Mouse (Mus musculus): ENCODE data around the gene Necap1. TPM values are rescaled to one million over a fixed set of nuclear protein-coding genes. Genes with fewer than 3 reads are reported as not detected.
A peak's percentile ranks its signal among the peaks of the same experiment; 100 is the strongest.

The Necap1 gene
- polyA plus RNA-seq, 1 experiment from 2014 or later: 27.6 TPM

DNA sequence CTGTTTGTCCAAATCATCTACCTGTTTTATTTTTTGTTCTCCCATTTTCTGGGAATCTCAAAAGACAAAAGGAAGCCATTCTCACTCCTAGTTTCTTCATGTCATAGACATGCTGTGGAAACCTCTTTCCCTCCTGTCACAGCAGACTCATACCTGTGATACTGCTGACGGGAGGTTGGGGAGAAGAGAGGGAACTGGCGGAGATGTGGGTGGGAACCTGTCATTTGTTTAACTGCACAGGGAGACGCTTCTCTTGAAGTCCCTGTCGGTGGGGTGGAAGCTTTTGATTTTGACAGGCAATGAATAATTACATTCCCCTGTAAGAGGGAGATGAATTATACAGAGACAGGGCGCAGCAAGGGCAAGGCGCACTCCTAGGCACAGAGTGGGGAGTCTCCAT is 30.5 kb upstream of the Necap1 start:
- Histone ChIP-seq H3K27me3 (ENCODE audit: control insufficient read depth, insufficient read depth, low read depth, low read length) (no peaks in the 10 kb centered on the region), H3K4me1 (ENCODE audit: control insufficient read depth, low read depth, low read length) (no peaks in the 10 kb centered on the region), H3K27ac (ENCODE audit: low read length) (no peak overlapping the region), H3K9me3 (replicated peaks; ENCODE audit: control insufficient read depth, low read length) (no peaks in the 10 kb centered on the region), H3K4me2 (ENCODE audit: low read depth, low read length) (no peak overlapping the region), H3K9ac (ENCODE audit: low read depth, low read length) (no peak overlapping the region), H3K4me3 (ENCODE audit: low read depth, low read length) (no peak overlapping the region), H3K36me3 (ENCODE audit: control insufficient read depth, insufficient read depth) (peaks cover 8% of the 10 kb centered on the region)
- WGBS (ENCODE audit: insufficient replicate concordance): 80% methylated on average over 6 of the region's 6 CpGs
- ATAC-seq (ENCODE audit: low read depth): no peak

DNA sequence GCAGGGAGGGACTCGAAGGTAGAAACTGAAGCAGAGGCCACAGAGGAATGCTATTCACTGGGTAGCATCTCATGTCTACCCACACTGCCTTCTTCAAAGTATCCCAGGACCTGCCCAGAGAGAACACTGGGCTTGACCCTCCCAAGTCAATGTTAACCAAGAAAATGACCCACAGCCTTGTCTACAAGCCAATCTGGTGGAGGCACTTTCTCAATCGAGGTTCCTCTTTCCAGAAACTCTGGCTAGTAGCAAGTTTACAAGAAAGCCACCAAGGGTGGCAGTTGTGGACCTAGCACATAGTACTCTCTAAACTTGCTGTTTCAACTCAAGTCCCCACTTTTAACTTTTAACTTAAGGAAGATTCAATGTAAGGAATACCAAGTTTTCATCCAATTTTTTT is 21.6 kb upstream of the Necap1 start:
- WGBS (ENCODE audit: insufficient replicate concordance): 22% methylated on average over 2 of the region's 2 CpGs
- Histone ChIP-seq H3K4me1 (ENCODE audit: control insufficient read depth, low read depth, low read length) (no peaks in the 10 kb centered on the region; the same call in 1 of the 2 replicates), H3K4me2 (ENCODE audit: low read depth, low read length) (no peak overlapping the region), H3K27ac (ENCODE audit: low read length) (no peak overlapping the region), H3K27me3 (ENCODE audit: control insufficient read depth, insufficient read depth, low read depth, low read length) (no peaks in the 10 kb centered on the region), H3K9me3 (replicated peaks; ENCODE audit: control insufficient read depth, low read length) (no peaks in the 10 kb centered on the region), H3K36me3 (ENCODE audit: control insufficient read depth, insufficient read depth) (no peaks in the 10 kb centered on the region), H3K4me3 (ENCODE audit: low read depth, low read length) (no peak overlapping the region), H3K9ac (ENCODE audit: low read depth, low read length) (no peak overlapping the region)
- no peak for ATAC-seq (ENCODE audit: low read depth)

DNA sequence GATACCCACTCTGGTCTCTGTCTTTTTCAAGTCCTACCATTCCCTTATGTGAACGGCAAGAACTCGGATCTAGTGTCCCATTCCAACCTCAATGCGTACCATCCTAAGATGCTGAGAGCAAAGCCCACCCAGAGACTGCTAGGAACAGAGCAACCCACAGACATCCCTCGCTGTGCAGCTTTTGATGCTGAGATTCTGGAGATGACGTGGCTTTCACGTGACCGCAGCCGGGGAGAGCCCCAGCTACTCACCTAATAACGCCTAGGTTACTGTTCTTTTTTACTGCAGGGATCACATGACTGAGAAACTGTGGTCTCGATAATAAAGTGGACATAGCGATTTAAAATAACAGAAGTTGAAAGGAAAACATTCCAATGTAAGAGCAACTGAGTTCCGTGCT is 19.7 kb upstream of the Necap1 start:
- Histone ChIP-seq H3K9me3 (replicated peaks; ENCODE audit: control insufficient read depth, low read length) (no peaks in the 10 kb centered on the region), H3K4me2 (ENCODE audit: low read depth, low read length) (no peak overlapping the region), H3K36me3 (ENCODE audit: control insufficient read depth, insufficient read depth) (no peaks in the 10 kb centered on the region), H3K4me3 (ENCODE audit: low read depth, low read length) (no peak overlapping the region), H3K4me1 (ENCODE audit: control insufficient read depth, low read depth, low read length) (no peaks in the 10 kb centered on the region; the same call in 1 of the 2 replicates), H3K27me3 (ENCODE audit: control insufficient read depth, insufficient read depth, low read depth, low read length) (no peaks in the 10 kb centered on the region), H3K9ac (ENCODE audit: low read depth, low read length) (no peak overlapping the region), H3K27ac (ENCODE audit: low read length) (no peak overlapping the region)
- no peak for ATAC-seq (ENCODE audit: low read depth)
- 68% methylated on average over 12 of the region's 12 CpGs for WGBS (ENCODE audit: insufficient replicate concordance)

DNA sequence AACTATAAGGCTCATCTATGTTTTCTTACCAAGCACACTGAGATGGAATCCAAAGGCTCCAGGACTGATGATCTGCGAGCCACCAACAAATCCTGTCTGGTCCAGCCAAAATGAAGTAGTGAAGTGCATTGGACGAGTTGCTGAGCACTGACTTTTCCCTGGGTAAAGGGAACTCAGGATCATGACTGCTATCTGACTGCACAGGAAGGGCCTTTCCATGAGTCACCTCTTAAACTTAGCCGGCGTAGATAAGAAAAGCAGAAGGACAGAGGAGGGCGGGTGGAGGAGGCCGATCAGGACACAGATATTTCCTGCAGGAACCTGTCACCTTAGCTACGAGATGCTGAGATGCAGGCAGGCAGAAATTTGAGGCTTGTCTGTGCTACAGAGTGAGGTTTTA is 18.3 kb upstream of the Necap1 start, which contains the start of gene C3ar1:
C3ar1 (minus strand) TSS at position 207 of the 400 bp plus-strand sequence.
- Histone ChIP-seq H3K27ac (ENCODE audit: low read length) (no peak within 1 kb of the TSS), H3K27me3 (ENCODE audit: control insufficient read depth, insufficient read depth, low read depth, low read length) (no peaks in the 10 kb centered on the region), H3K4me1 (ENCODE audit: control insufficient read depth, low read depth, low read length) (no peaks in the 10 kb centered on the region; the same call in 1 of the 2 replicates), H3K4me3 (ENCODE audit: low read depth, low read length) (no peak within 1 kb of the TSS), H3K9ac (ENCODE audit: low read depth, low read length) (no peak within 1 kb of the TSS), H3K4me2 (ENCODE audit: low read depth, low read length) (no peak within 1 kb of the TSS), H3K9me3 (replicated peaks; ENCODE audit: control insufficient read depth, low read length) (no peaks in the 10 kb centered on the region), H3K36me3 (ENCODE audit: control insufficient read depth, insufficient read depth) (no peaks in the 10 kb centered on the region)
- ATAC-seq (ENCODE audit: low read depth): no peak
- WGBS (ENCODE audit: insufficient replicate concordance): 17% methylated on average over 7 of the region's 7 CpGs

DNA sequence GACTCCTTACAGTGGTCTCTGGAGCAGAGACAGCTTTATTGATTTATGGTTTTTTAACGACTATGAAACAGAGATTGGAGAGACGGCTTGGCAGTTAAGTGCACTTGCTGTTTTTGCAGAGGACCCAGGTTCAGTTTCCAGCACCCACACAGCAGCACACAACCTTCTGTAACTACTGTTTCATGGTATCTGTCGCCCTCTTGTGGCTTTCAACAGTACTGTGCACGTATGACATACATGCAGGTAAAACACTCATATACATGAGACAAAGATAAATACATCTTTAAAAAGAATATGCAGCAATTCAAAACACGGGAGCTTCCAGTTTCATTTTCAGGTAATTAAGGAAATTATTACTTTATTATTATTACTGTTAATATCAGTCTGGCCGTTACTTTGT is 11.8 kb upstream of the Necap1 start:
- Histone ChIP-seq H3K4me2 (ENCODE audit: low read depth, low read length) (no peak overlapping the region), H3K27ac (ENCODE audit: low read length) (no peak overlapping the region), H3K9me3 (replicated peaks; ENCODE audit: control insufficient read depth, low read length) (peaks cover 11% of the 10 kb centered on the region), H3K4me3 (ENCODE audit: low read depth, low read length) (no peak overlapping the region), H3K36me3 (ENCODE audit: control insufficient read depth, insufficient read depth) (no peaks in the 10 kb centered on the region), H3K4me1 (ENCODE audit: control insufficient read depth, low read depth, low read length) (no peaks in the 10 kb centered on the region), H3K9ac (ENCODE audit: low read depth, low read length) (no peak overlapping the region), H3K27me3 (ENCODE audit: control insufficient read depth, insufficient read depth, low read depth, low read length) (no peaks in the 10 kb centered on the region)
- 57% methylated on average over 6 of the region's 6 CpGs for WGBS (ENCODE audit: insufficient replicate concordance)
- no peak for ATAC-seq (ENCODE audit: low read depth)

DNA sequence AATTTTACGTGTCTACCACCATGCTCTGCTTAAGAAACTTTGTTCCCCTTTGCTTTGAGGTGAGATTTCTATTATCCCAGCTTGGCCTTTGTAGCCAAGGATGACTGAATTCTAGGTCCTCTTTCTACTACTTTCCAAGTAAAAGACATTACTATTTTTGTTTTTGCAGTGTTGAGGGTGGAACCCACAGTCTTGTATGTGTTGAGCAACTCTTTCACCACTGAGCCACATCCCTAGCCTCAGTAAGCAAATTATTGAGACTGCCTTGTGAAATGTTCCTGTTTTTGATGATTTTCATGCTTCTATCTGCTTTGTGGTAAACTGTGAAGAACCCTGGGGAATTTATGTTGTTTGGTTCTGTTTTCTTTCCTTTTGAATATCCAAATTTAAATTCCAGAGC is 11.4 kb upstream of the Necap1 start:
- peak; percentile 50; the same call in 1 of the 2 replicates for ATAC-seq (ENCODE audit: low read depth)
- H3K9me3 ChIP-seq (replicated peaks; ENCODE audit: control insufficient read depth, low read length): peaks cover 11% of the 10 kb centered on the region
- H3K4me2 ChIP-seq (ENCODE audit: low read depth, low read length): no peak overlapping the region
- no peaks in the 10 kb centered on the region for H3K27me3 ChIP-seq (ENCODE audit: control insufficient read depth, insufficient read depth, low read depth, low read length)
- H3K27ac ChIP-seq (ENCODE audit: low read length): no peak overlapping the region
- H3K9ac ChIP-seq (ENCODE audit: low read depth, low read length): no peak overlapping the region
- no peak overlapping the region for H3K4me3 ChIP-seq (ENCODE audit: low read depth, low read length)
- H3K4me1 ChIP-seq (ENCODE audit: control insufficient read depth, low read depth, low read length): no peaks in the 10 kb centered on the region
- WGBS (ENCODE audit: insufficient replicate concordance): 62% methylated on average over 1 of the region's 1 CpGs
- no peaks in the 10 kb centered on the region for H3K36me3 ChIP-seq (ENCODE audit: control insufficient read depth, insufficient read depth)

DNA sequence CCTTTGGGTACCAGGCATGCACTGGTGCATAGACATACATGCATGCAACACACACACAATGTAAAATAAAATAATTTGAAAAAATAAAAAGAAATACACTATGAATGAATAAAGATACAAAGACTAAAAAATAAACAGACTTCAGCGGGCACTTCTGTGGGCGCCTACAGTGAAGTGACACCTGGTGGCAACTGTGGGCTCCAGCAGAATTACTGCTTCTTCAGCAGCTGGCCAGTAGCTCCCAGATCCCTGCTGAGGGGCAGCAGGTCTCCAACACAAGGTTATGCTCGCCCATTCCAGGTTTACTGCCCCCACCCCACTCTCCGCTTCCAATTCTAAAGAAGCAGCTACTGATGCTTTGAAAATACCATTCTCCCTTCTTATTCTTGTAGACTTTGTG is 6.4 kb upstream of the Necap1 start:
- no peak overlapping the region for H3K4me3 ChIP-seq (ENCODE audit: low read depth, low read length)
- no peak for ATAC-seq (ENCODE audit: low read depth)
- H3K36me3 ChIP-seq (ENCODE audit: control insufficient read depth, insufficient read depth): no peaks in the 10 kb centered on the region
- H3K27ac ChIP-seq (ENCODE audit: low read length): no peak overlapping the region
- H3K27me3 ChIP-seq (ENCODE audit: control insufficient read depth, insufficient read depth, low read depth, low read length): no peaks in the 10 kb centered on the region; the same call in 1 of the 2 replicates
- H3K4me2 ChIP-seq (ENCODE audit: low read depth, low read length): no peak overlapping the region
- no peaks in the 10 kb centered on the region for H3K9me3 ChIP-seq (replicated peaks; ENCODE audit: control insufficient read depth, low read length)
- 46% methylated on average over 4 of the region's 4 CpGs for WGBS (ENCODE audit: insufficient replicate concordance)
- no peaks in the 10 kb centered on the region for H3K4me1 ChIP-seq (ENCODE audit: control insufficient read depth, low read depth, low read length)
- H3K9ac ChIP-seq (ENCODE audit: low read depth, low read length): no peak overlapping the region

DNA sequence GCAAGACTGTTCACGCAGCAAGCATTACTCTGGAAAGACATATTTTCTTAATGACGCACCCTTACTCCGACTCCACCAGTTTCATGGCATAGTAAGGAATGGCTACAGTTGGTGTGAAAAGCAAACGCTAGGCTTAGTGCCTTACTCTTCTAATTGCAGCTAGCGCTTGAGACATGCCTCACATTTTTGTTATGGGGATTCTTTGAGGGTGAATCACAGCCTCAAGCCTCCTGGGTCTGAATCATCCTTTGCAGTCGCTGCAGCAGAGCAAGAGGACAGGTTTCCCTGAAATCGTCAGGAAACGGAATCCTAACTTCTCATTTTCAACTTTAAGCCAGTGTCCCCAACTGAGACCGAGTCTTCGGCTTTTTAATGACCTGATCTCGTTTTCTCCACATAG is 4.4 kb upstream of the Necap1 start:
- H3K9ac ChIP-seq (ENCODE audit: low read depth, low read length): no peak overlapping the region
- no peak overlapping the region for H3K4me3 ChIP-seq (ENCODE audit: low read depth, low read length)
- 62% methylated on average over 11 of the region's 11 CpGs for WGBS (ENCODE audit: insufficient replicate concordance)
- H3K36me3 ChIP-seq (ENCODE audit: control insufficient read depth, insufficient read depth): no peaks in the 10 kb centered on the region
- H3K9me3 ChIP-seq (replicated peaks; ENCODE audit: control insufficient read depth, low read length): no peaks in the 10 kb centered on the region
- ATAC-seq (ENCODE audit: low read depth): no peak
- H3K27ac ChIP-seq (ENCODE audit: low read length): no peak overlapping the region
- H3K4me2 ChIP-seq (ENCODE audit: low read depth, low read length): no peak overlapping the region
- H3K27me3 ChIP-seq (ENCODE audit: control insufficient read depth, insufficient read depth, low read depth, low read length): no peaks in the 10 kb centered on the region; the same call in 1 of the 2 replicates
- H3K4me1 ChIP-seq (ENCODE audit: control insufficient read depth, low read depth, low read length): peaks cover 2% of the 10 kb centered on the region; the same call in 1 of the 2 replicates

DNA sequence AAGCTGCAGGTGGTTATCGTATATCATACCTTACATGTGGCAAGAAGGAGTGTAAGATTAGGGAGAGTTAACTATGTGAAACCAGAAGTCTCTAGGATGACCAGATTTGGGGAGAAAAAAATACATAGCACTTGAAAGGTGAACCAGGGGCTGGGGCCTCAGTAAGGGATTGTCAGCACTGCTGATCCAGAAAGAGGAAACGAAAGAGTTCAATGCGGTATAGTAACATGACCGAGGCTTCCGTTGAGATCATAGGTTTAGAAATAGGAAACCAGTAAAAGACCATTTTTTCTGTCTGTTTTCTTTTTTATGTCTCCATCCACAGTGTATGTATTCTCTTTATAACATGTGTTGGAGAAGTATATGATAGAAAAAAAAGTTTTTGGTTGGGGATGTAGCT is 1.5 kb upstream of the Necap1 start:
- H3K4me2 ChIP-seq (ENCODE audit: low read depth, low read length): no peak overlapping the region
- peaks cover 5% of the 10 kb centered on the region; the same call in 1 of the 2 replicates for H3K36me3 ChIP-seq (ENCODE audit: control insufficient read depth, insufficient read depth)
- peak overlapping the region; percentile 41; the same call in 1 of the 2 replicates for H3K27ac ChIP-seq (ENCODE audit: low read length)
- no peaks in the 10 kb centered on the region for H3K9me3 ChIP-seq (replicated peaks; ENCODE audit: control insufficient read depth, low read length)
- H3K27me3 ChIP-seq (ENCODE audit: control insufficient read depth, insufficient read depth, low read depth, low read length): no peaks in the 10 kb centered on the region; the same call in 1 of the 2 replicates
- H3K4me3 ChIP-seq (ENCODE audit: low read depth, low read length): no peak overlapping the region
- WGBS (ENCODE audit: insufficient replicate concordance): 58% methylated on average over 5 of the region's 5 CpGs
- H3K4me1 ChIP-seq (ENCODE audit: control insufficient read depth, low read depth, low read length): peaks cover 15% of the 10 kb centered on the region
- H3K9ac ChIP-seq (ENCODE audit: low read depth, low read length): no peak overlapping the region
- ATAC-seq (ENCODE audit: low read depth): no peak
